Mouse (Mus musculus) lung, postnatal 0 days (tissue): Measurements from ENCODE around the gene Ilkap. TPM values are rescaled to one million over a fixed set of nuclear protein-coding genes. Genes with fewer than 3 reads are reported as not detected.

Source experiments
- ATAC-seq: fragments of 200-750 bp; cut with Nextera tagmentation; 2 replicates; pipeline ENCODE4 v1.8.0; 2017; ENCODE audit warnings: moderate library complexity
- DNase-seq: peaks from one replicate; pipeline ENCODE4 v3.0.0-alpha.2; 2016; ENCODE audit warnings: low spot score
- H3K27ac ChIP-seq: fragments of 300-500 bp; sonication (generic); 2 replicates; pipeline ENCODE4 v1.5.1; 2014; ENCODE audit warnings: antibody characterized with exemption, mild to moderate bottlenecking, low read length, mixed read lengths
- H3K27me3 ChIP-seq: fragments of 300-500 bp; sonication (generic); replicated peaks from 2 replicates; pipeline ENCODE4 v1.6.1; 2014; ENCODE audit warnings: low read length, mixed read lengths; ENCODE audit not compliant: insufficient read depth
- H3K36me3 ChIP-seq: fragments of 300-500 bp; sonication (generic); 2 replicates; pipeline ENCODE4 v1.6.1; 2014; ENCODE audit warnings: low read length, mixed read lengths; ENCODE audit not compliant: insufficient read depth
- H3K4me1 ChIP-seq: fragments of 300-500 bp; sonication (generic); 2 replicates; pipeline ENCODE4 v1.6.1; 2014; ENCODE audit warnings: antibody characterized with exemption, low read depth, low read length, mixed read lengths; ENCODE audit not compliant: insufficient read depth
- H3K4me2 ChIP-seq: fragments of 300-500 bp; sonication (generic); replicated peaks from 2 replicates; pipeline ENCODE4 v1.6.1; 2014; ENCODE audit warnings: low read depth, mild to moderate bottlenecking, low read length, moderate library complexity, mixed read lengths
- H3K4me3 ChIP-seq: fragments of 300-500 bp; sonication (generic); 2 replicates; pipeline ENCODE4 v1.5.1; 2014; ENCODE audit warnings: low read depth, low read length
- H3K9ac ChIP-seq: fragments of 300-500 bp; sonication (generic); replicated peaks from 2 replicates; pipeline ENCODE4 v1.6.1; 2014; ENCODE audit warnings: low read depth, mild to moderate bottlenecking
- H3K9me3 ChIP-seq: fragments of 300-500 bp; sonication (generic); 2 replicates; pipeline ENCODE4 v1.6.1; 2016; ENCODE audit warnings: low read length, mixed read lengths
- CTCF ChIP-seq: IDR thresholded peaks from 2 replicates; pipeline ENCODE4 v1.5.1; 2016; ENCODE audit warnings: antibody characterized with exemption, mild to moderate bottlenecking
- EP300 ChIP-seq: IDR thresholded peaks from 2 replicates; pipeline ENCODE4 v1.6.1; 2016; ENCODE audit warnings: antibody characterized with exemption, mild to moderate bottlenecking, control low read depth
- WGBS: fragments of 180-500 bp; shearing (Covaris S2); extraction: QIAGEN DNeasy Blood & Tissue Kit; methylation state at CpG from one replicate; pipeline ENCODE4 v1.1.7; 2014; 5-methylcytosine and 5-hydroxymethylcytosine counted together
- polyA plus RNA-seq: library from polyadenylated mRNA; unstranded; fragments of >200 nt; fragmentation: Nextera tagmentation; extraction: Ambion mirVana; gene quantifications from 2 replicates; pipeline ENCODE4 v1.2.1, GENCODE M21; 2015

Ilkap gene
- polyA plus RNA-seq, 1 experiment from 2014 or later, result 94.0 TPM

DNA sequence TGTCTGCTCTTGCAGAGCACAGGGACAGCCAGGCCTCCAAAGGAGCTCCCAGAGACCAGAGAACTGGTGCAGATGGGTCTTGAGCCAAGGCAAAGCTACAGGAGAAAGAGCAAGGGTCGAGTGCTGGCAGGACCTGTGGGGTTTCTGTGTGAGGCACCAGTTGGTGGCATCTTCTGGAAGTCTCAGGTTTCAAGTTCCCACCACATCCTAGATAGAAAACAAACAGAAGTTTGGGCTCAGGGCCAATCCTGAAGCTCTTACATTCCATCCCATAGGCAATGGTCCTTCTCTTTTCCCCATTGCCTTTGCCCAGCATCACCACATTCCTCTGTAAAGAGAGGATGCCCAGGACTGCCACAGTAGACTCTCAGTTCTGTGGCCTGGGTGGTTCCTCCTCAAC, 6.4 kb upstream of the Ilkap start:
- Histone ChIP-seq H3K9ac (no peak overlapping the region), H3K4me1 (no peaks in the 10 kb centered on the region), H3K27me3 (no peaks in the 10 kb centered on the region), H3K4me2 (no peak overlapping the region), H3K4me3 (no peak overlapping the region), H3K27ac (no peak overlapping the region), H3K36me3 (no peaks in the 10 kb centered on the region), H3K9me3 (no peaks in the 10 kb centered on the region)
- ATAC-seq (0 out of 2 replicates have a peak, but pooled peaks have one; percentile 11), DNase-seq (no peak)
- WGBS, result 7% methylated on average over 1 of the region's 1 CpGs
- no peak for TF ChIP-seq CTCF

DNA sequence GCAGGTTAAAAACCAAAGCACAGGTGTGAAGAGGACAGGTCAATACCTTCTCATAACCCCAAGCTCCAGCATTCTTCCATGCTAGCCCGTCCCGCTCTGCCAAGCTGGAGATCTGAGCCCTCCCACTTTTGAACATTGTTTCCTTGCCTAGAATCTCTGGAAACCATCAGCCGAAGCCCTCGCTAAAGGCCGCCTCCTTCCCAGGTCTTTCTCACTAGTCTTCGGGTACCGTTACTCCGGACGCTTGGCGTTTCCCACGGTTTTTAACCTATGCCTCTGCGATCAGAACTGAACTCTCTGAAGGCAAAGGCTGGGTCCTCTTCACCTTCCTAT, 722 bp downstream of the Ilkap start:
- TF ChIP-seq EP300 (no peak), CTCF (no peak)
- H3K27ac ChIP-seq, result peak overlapping the region; percentile 77
- H3K27me3 ChIP-seq, result no peaks in the 10 kb centered on the region
- peaks cover 11% of the 10 kb centered on the region; the same call in 1 of the 2 replicates for H3K4me1 ChIP-seq
- H3K4me2 ChIP-seq, result peak overlapping the region; percentile 70
- WGBS, result 1% methylated on average over 12 of the region's 12 CpGs
- DNase-seq, result no peak
- H3K9ac ChIP-seq, result peak overlapping the region; percentile 81
- H3K4me3 ChIP-seq, result peak overlapping the region; percentile 69
- no peaks in the 10 kb centered on the region for H3K36me3 ChIP-seq
- peak; percentile 1; the same call in 1 of the 2 replicates for ATAC-seq
- no peaks in the 10 kb centered on the region for H3K9me3 ChIP-seq

DNA sequence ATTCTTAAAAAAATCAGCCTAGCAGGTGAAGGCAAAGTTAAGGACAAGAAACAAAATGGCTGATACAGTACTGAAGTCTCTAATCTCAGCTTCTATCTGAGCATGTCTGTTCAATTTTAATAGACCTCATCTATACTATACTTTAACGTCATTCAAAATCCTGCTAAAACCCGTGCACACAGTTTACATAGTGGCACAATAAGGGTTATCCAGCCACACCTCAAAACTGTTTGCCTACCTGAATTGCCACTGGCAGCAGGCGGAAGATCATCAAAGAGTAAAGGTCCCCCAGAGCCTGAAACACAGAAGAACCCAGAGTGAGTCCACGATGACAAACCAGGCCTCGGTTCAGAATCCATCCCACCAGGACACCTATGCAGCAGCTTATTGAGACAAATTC, 8.2 kb downstream of the Ilkap start:
- no peak for TF ChIP-seq EP300
- TF ChIP-seq CTCF, result no peak

DNA sequence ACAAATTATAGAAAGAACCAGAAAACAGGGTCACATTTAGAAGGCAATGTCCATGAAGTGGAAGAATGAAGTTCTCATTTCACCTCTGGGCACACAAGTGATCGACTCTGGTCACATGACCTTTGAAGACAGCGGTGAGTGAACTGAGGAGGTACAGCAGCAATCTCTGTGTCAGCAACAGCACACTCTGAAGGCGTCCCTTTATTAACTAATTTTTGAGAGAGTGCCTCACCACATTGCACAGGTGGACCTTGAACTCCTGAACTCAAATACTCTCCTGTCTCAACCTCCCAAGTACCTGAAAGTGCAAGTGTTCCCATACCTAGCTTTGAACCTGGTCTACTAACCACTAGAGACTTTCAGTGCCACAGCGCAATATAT, 17.5 kb downstream of the Ilkap start:
- peaks cover 66% of the 10 kb centered on the region for H3K36me3 ChIP-seq

More for the DNA sequence above, 8.2 kb downstream of the Ilkap start:
- WGBS, result 75% methylated on average over 5 of the region's 5 CpGs
- no peak for DNase-seq
- peaks cover 22% of the 10 kb centered on the region; the same call in 1 of the 2 replicates for H3K36me3 ChIP-seq
- H3K4me3 ChIP-seq, result no peak overlapping the region
- no peak overlapping the region for H3K4me2 ChIP-seq
- H3K9ac ChIP-seq, result no peak overlapping the region
- no peak for ATAC-seq
- H3K9me3 ChIP-seq, result no peaks in the 10 kb centered on the region
- H3K4me1 ChIP-seq, result no peaks in the 10 kb centered on the region
- no peak overlapping the region for H3K27ac ChIP-seq
- H3K27me3 ChIP-seq, result no peaks in the 10 kb centered on the region

DNA sequence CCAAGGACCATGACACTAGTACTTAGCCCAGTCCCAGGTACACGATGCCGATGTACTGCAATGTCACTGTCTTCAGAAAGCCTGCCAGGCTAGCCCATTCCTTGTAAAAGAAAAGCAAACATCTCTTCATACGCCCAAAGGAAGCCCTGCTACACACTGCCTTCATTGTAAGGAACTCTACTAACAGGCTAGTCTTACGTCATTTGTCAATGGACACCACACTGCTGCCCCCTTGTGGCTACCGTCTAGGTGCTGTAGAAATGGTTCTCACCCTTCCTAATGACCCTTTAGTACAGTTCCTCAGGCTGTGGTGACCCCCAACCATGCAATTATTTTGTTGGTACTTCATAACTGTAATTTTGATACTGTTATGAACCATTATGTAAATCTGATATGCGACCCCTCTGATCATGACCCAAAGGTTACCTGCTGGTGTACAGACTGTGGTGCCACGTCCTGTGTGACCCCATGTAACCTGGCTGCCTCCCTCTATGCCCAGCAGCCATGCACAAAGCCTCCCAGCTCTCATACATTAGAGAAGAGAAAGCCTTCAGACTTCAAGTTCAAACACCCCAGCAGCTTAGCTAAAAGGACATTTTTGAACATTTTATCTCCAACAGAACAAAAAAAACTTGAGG, 18.0 kb downstream of the Ilkap start:
- Histone ChIP-seq H3K4me2 (no peak overlapping the region), H3K9ac (no peak overlapping the region), H3K27me3 (no peaks in the 10 kb centered on the region), H3K36me3 (peaks cover 66% of the 10 kb centered on the region), H3K4me1 (no peaks in the 10 kb centered on the region), H3K4me3 (no peak overlapping the region), H3K9me3 (no peaks in the 10 kb centered on the region), H3K27ac (no peak overlapping the region)
- ATAC-seq (peak; percentile 58), DNase-seq (peak; percentile 84)
- 46% methylated on average over 7 of the region's 7 CpGs for WGBS
- TF ChIP-seq CTCF (peak; percentile 94), EP300 (no peak)

More for the DNA sequence above, 17.5 kb downstream of the Ilkap start:
- no peak for ATAC-seq
- Histone ChIP-seq H3K27me3 (no peaks in the 10 kb centered on the region), H3K9me3 (no peaks in the 10 kb centered on the region), H3K9ac (no peak overlapping the region), H3K27ac (no peak overlapping the region), H3K4me1 (no peaks in the 10 kb centered on the region), H3K4me2 (no peak overlapping the region), H3K4me3 (no peak overlapping the region)
- 89% methylated on average over 4 of the region's 4 CpGs for WGBS
- no peak for TF ChIP-seq CTCF
- TF ChIP-seq EP300, result no peak
- no peak for DNase-seq

DNA sequence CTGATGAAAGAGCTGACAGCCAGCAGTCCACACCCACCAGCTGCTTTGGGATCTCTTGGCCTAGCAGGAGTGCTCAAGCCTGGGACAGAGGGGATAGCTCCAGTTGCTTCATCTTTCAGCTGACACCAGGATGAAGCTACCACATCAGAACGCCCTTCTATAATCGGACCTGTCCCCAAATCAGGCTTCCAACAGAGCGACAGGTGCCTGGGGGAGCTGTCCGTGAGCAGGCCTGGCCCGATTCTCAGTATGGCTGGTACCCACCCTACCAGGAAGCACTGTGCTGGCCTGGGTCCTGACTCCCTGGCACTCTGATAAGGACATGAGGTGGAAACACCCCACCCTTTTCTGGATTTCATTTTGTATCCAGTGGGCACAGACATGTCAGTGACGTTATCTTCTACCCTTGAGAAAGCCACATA, 25.2 kb downstream of the Ilkap start:
- no peak for TF ChIP-seq EP300
- TF ChIP-seq CTCF, result no peak
- Histone ChIP-seq H3K27ac (no peak overlapping the region), H3K9ac (no peak overlapping the region), H3K27me3 (no peaks in the 10 kb centered on the region), H3K9me3 (no peaks in the 10 kb centered on the region), H3K36me3 (peaks cover 48% of the 10 kb centered on the region), H3K4me2 (no peak overlapping the region), H3K4me1 (no peaks in the 10 kb centered on the region), H3K4me3 (no peak overlapping the region)
- WGBS, result 89% methylated on average over 6 of the region's 6 CpGs
- no peak for ATAC-seq
- no peak for DNase-seq
